Mouse (Mus musculus) adrenal gland, adult 2 months (tissue): ENCODE data around the gene Rhox3a2. TPM values are rescaled to one million over a fixed set of nuclear protein-coding genes. Genes with fewer than 3 reads are reported as not detected.
"Not testable (repeated sequence)": the region's sequence is repeated elsewhere in the genome, so short reads cannot be mapped to it uniquely, and the experiment has no call there.

Source experiments
- DNase-seq: peaks from one replicate; pipeline ENCODE4 v3.0.0; 2021
- long read RNA-seq: library from polyadenylated mRNA; stranded (forward); transcript quantifications from one replicate; pipeline ENCODE4 v2.0.0, GENCODE M21; 2021
- polyA plus RNA-seq: library from polyadenylated mRNA; depleted of rRNA; stranded (reverse); fragments of >200 nt; gene quantifications from 2 replicates; pipeline ENCODE4 v1.2.3, GENCODE M21; 2012; rRNA removed
- total RNA-seq, 2 experiments: library from RNA; stranded (reverse); gene quantifications; 2 replicates each; pipeline ENCODE4 v1.2.3; 2021

Rhox3a2 gene
- total RNA-seq (not detected), polyA plus RNA-seq (not detected in 2 replicates)
- long read RNA-seq = 0 reads

GRCm38 (mm10) chrX:37379728-37380127 lies at the start of gene Rhox3a2:
Gene Rhox3a2, plus strand, starts transcription at chrX:37380028.
- DNase-seq = not testable (repeated sequence)

- DNase-seq = not testable (repeated sequence)
Measured at GRCm38 (mm10) chrX:37390548-37390947, 10.7 kb downstream of the Rhox3a2 start, which contains the start of gene Rhox4a2. Gene Rhox4a2, plus strand, starts transcription at chrX:37390848.

- DNase-seq = not testable (repeated sequence)
Measured at GRCm38 (mm10) chrX:37411767-37412166, 31.9 kb downstream of the Rhox3a2 start, which contains the start of gene Rhox2b. Gene Rhox2b, plus strand, starts transcription at chrX:37412067.

GRCm38 (mm10) chrX:37432194-37432593 lies 52.4 kb downstream of the Rhox3a2 start, which contains the start of gene Rhox4b:
Gene Rhox4b, plus strand, starts transcription at chrX:37432494.
- not testable (repeated sequence) for DNase-seq

Other genes with a start within 250 kb of the Rhox3a2 start
- gene Akap14, start 211.2 kb upstream of the Rhox3a2 start, total RNA-seq = not detected
- gene Akap14, start 211.2 kb upstream of the Rhox3a2 start, polyA plus RNA-seq = not detected in 2 replicates
- gene Ndufa1, start 188.9 kb upstream of the Rhox3a2 start, total RNA-seq = 100 to 1,000 TPM; 364 to 574 TPM
- gene Ndufa1, start 188.9 kb upstream of the Rhox3a2 start, polyA plus RNA-seq = 83.7 and 84.5 TPM in 2 replicates
- gene Rnf113a1, start 188.8 kb upstream of the Rhox3a2 start, total RNA-seq = 1 to 10 TPM; 3.1 to 5.3 TPM
- 1.4 and 1.8 TPM in 2 replicates for gene Rnf113a1, start 188.8 kb upstream of the Rhox3a2 start, polyA plus RNA-seq
- not detected for gene Gm9, start 169.0 kb upstream of the Rhox3a2 start, total RNA-seq
- not detected in 2 replicates for gene Gm9, start 169.0 kb upstream of the Rhox3a2 start, polyA plus RNA-seq
- not detected for gene Rhox1, start 157.8 kb upstream of the Rhox3a2 start, total RNA-seq
- not detected in 2 replicates for gene Rhox1, start 157.8 kb upstream of the Rhox3a2 start, polyA plus RNA-seq
- not detected for gene Rhox2a, start 135.1 kb upstream of the Rhox3a2 start, total RNA-seq
- not detected in 2 replicates for gene Rhox2a, start 135.1 kb upstream of the Rhox3a2 start, polyA plus RNA-seq
- not detected for gene Rhox3a, start 130.1 kb upstream of the Rhox3a2 start, total RNA-seq
- not detected in 2 replicates for gene Rhox3a, start 130.1 kb upstream of the Rhox3a2 start, polyA plus RNA-seq
- not detected for gene Rhox4a, start 114.7 kb upstream of the Rhox3a2 start, total RNA-seq
- not detected in 2 replicates for gene Rhox4a, start 114.7 kb upstream of the Rhox3a2 start, polyA plus RNA-seq
- not detected for gene Rhox4a2, start 10.8 kb downstream of the Rhox3a2 start, total RNA-seq
- not detected in 2 replicates for gene Rhox4a2, start 10.8 kb downstream of the Rhox3a2 start, polyA plus RNA-seq
- not detected for gene Rhox2b, start 32.0 kb downstream of the Rhox3a2 start, total RNA-seq
- gene Rhox2b, start 32.0 kb downstream of the Rhox3a2 start, polyA plus RNA-seq = not detected in 2 replicates
- not detected for gene Rhox4b, start 52.5 kb downstream of the Rhox3a2 start, total RNA-seq
- gene Rhox4b, start 52.5 kb downstream of the Rhox3a2 start, polyA plus RNA-seq = not detected in 2 replicates
- not detected for gene Rhox2c, start 73.7 kb downstream of the Rhox3a2 start, total RNA-seq
- not detected in 2 replicates for gene Rhox2c, start 73.7 kb downstream of the Rhox3a2 start, polyA plus RNA-seq
- not detected for gene Rhox3c, start 78.6 kb downstream of the Rhox3a2 start, total RNA-seq
- not detected in 2 replicates for gene Rhox3c, start 78.6 kb downstream of the Rhox3a2 start, polyA plus RNA-seq
- gene Rhox4c, start 100.3 kb downstream of the Rhox3a2 start, total RNA-seq = not detected
- not detected in 2 replicates for gene Rhox4c, start 100.3 kb downstream of the Rhox3a2 start, polyA plus RNA-seq
- not detected for gene Rhox2d, start 113.4 kb downstream of the Rhox3a2 start, total RNA-seq
- not detected in 2 replicates for gene Rhox2d, start 113.4 kb downstream of the Rhox3a2 start, polyA plus RNA-seq
- gene Rhox4d, start 134.3 kb downstream of the Rhox3a2 start, total RNA-seq = not detected
- gene Rhox4d, start 134.3 kb downstream of the Rhox3a2 start, polyA plus RNA-seq = not detected in 2 replicates
- not detected for gene Rhox2e, start 150.4 kb downstream of the Rhox3a2 start, total RNA-seq
- gene Rhox2e, start 150.4 kb downstream of the Rhox3a2 start, polyA plus RNA-seq = not detected in 2 replicates
- not detected for gene Rhox3e, start 162.0 kb downstream of the Rhox3a2 start, total RNA-seq
- gene Rhox3e, start 162.0 kb downstream of the Rhox3a2 start, polyA plus RNA-seq = not detected in 2 replicates
- gene Rhox4e, start 177.4 kb downstream of the Rhox3a2 start, total RNA-seq = not detected
- gene Rhox4e, start 177.4 kb downstream of the Rhox3a2 start, polyA plus RNA-seq = not detected in 2 replicates
- gene Rhox2f, start 191.4 kb downstream of the Rhox3a2 start, total RNA-seq = not detected
- not detected in 2 replicates for gene Rhox2f, start 191.4 kb downstream of the Rhox3a2 start, polyA plus RNA-seq
- not detected for gene Rhox3f, start 201.0 kb downstream of the Rhox3a2 start, total RNA-seq
- not detected in 2 replicates for gene Rhox3f, start 201.0 kb downstream of the Rhox3a2 start, polyA plus RNA-seq
- gene Rhox4f, start 227.7 kb downstream of the Rhox3a2 start, total RNA-seq = not detected
- not detected in 2 replicates for gene Rhox4f, start 227.7 kb downstream of the Rhox3a2 start, polyA plus RNA-seq
- gene Rhox3g, start 248.6 kb downstream of the Rhox3a2 start, total RNA-seq = not detected
- not detected in 2 replicates for gene Rhox3g, start 248.6 kb downstream of the Rhox3a2 start, polyA plus RNA-seq